Mouse (Mus musculus): ENCODE data around the gene Art5. TPM values are rescaled to one million over a fixed set of nuclear protein-coding genes. Genes with fewer than 3 reads are reported as not detected.
A peak's percentile ranks its signal among the peaks of the same experiment; 100 is the strongest.

Art5 gene
- polyA plus RNA-seq, 1 experiment from 2014 or later: 0.46 TPM

GRCm38 (mm10) chr7:102099760-102100661 is 9.3 kb downstream of the Art5 start:
- WGBS: 5% methylated on average over 30 of the region's 30 CpGs
- H3K4me2 ChIP-seq (ENCODE audit: low read length): peak overlapping the region; percentile 67
- no peaks in the 10 kb centered on the region for H3K36me3 ChIP-seq (ENCODE audit: control insufficient read depth, insufficient read depth, low read length)
- H3K27ac ChIP-seq (ENCODE audit: low read depth): no peak overlapping the region
- H3K9ac ChIP-seq (ENCODE audit: low read length): 0 out of 2 replicates have a peak overlapping the region, but pooled peaks have one; percentile 20
- H3K4me1 ChIP-seq (replicated peaks; ENCODE audit: control insufficient read depth, insufficient read depth, low read length): peaks cover 10% of the 10 kb centered on the region
- ATAC-seq (replicated peaks; ENCODE audit: low FRiP score, low TSS enrichment, low read depth) (peak; percentile 75), DNase-seq (ENCODE audit: low spot score) (peak; percentile 70)
- H3K9me3 ChIP-seq (ENCODE audit: control insufficient read depth, low read length): no peaks in the 10 kb centered on the region
- peak overlapping the region; percentile 26 for H3K4me3 ChIP-seq (ENCODE audit: low read depth, low read length)
- H3K27me3 ChIP-seq (replicated peaks; ENCODE audit: control insufficient read depth, insufficient read depth, low read length): no peaks in the 10 kb centered on the region

DNA sequence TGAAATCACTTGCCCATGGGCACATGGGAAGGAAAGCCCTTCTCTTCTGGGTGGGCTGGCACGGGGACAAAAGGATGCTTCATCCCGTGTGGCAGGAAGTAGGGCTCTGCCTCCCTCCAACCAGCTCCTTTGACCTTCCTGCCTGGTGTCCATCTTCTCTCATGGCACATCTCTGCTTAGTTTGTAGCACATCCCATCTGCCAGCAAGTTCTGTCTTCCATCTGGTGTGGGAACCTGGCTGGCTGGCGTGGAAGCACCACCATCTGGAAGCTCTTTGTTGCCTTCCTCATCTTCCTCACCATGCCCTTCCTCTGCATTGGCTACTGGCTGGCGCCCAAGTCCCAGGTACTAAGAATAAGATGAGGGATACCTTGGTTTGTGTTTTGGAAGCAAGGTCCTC is 22.0 kb downstream of the Art5 start:
- no peaks in the 10 kb centered on the region for H3K9me3 ChIP-seq (ENCODE audit: control insufficient read depth, low read length)
- no peak overlapping the region for H3K27ac ChIP-seq (ENCODE audit: low read depth)
- no peak overlapping the region for H3K4me2 ChIP-seq (ENCODE audit: low read length)
- H3K4me1 ChIP-seq (replicated peaks; ENCODE audit: control insufficient read depth, insufficient read depth, low read length): no peaks in the 10 kb centered on the region
- DNase-seq (ENCODE audit: low spot score): no peak
- H3K27me3 ChIP-seq (replicated peaks; ENCODE audit: control insufficient read depth, insufficient read depth, low read length): no peaks in the 10 kb centered on the region
- peaks cover 20% of the 10 kb centered on the region for H3K36me3 ChIP-seq (ENCODE audit: control insufficient read depth, insufficient read depth, low read length)
- H3K9ac ChIP-seq (ENCODE audit: low read length): no peak overlapping the region
- WGBS: 75% methylated on average over 4 of the region's 4 CpGs
- ATAC-seq (replicated peaks; ENCODE audit: low FRiP score, low TSS enrichment, low read depth): no peak
- H3K4me3 ChIP-seq (ENCODE audit: low read depth, low read length): no peak overlapping the region

- H3K27ac ChIP-seq (ENCODE audit: low read depth): no peak overlapping the region
- peaks cover 50% of the 10 kb centered on the region for H3K36me3 ChIP-seq (ENCODE audit: control insufficient read depth, insufficient read depth, low read length)
- ATAC-seq (replicated peaks; ENCODE audit: low FRiP score, low TSS enrichment, low read depth) (no peak), DNase-seq (ENCODE audit: low spot score) (no peak)
- H3K27me3 ChIP-seq (replicated peaks; ENCODE audit: control insufficient read depth, insufficient read depth, low read length): no peaks in the 10 kb centered on the region
- H3K4me3 ChIP-seq (ENCODE audit: low read depth, low read length): no peak overlapping the region
- no peaks in the 10 kb centered on the region for H3K4me1 ChIP-seq (replicated peaks; ENCODE audit: control insufficient read depth, insufficient read depth, low read length)
- 83% methylated on average over 26 of the region's 26 CpGs for whole genome bisulfite sequencing
- H3K9ac ChIP-seq (ENCODE audit: low read length): no peak overlapping the region
- no peaks in the 10 kb centered on the region for H3K9me3 ChIP-seq (ENCODE audit: control insufficient read depth, low read length)
- no peak overlapping the region for H3K4me2 ChIP-seq (ENCODE audit: low read length)
Observed at GRCm38 (mm10) chr7:102084041-102084696, 25.1 kb downstream of the Art5 start.

GRCm38 (mm10) chr7:102082816-102083215 is 26.5 kb downstream of the Art5 start, which contains the start of gene Trpc2:
TSS of gene Trpc2 (plus strand) at chr7:102083116.
- H3K9me3 ChIP-seq (ENCODE audit: control insufficient read depth, low read length): no peaks in the 10 kb centered on the region
- no peak within 1 kb of the TSS for H3K4me2 ChIP-seq (ENCODE audit: low read length)
- H3K27ac ChIP-seq (ENCODE audit: low read depth): no peak within 1 kb of the TSS
- peaks cover 59% of the 10 kb centered on the region for H3K36me3 ChIP-seq (ENCODE audit: control insufficient read depth, insufficient read depth, low read length)
- ATAC-seq (replicated peaks; ENCODE audit: low FRiP score, low TSS enrichment, low read depth) (no peak), DNase-seq (ENCODE audit: low spot score) (no peak)
- no peak within 1 kb of the TSS for H3K4me3 ChIP-seq (ENCODE audit: low read depth, low read length)
- no peaks in the 10 kb centered on the region for H3K27me3 ChIP-seq (replicated peaks; ENCODE audit: control insufficient read depth, insufficient read depth, low read length)
- H3K4me1 ChIP-seq (replicated peaks; ENCODE audit: control insufficient read depth, insufficient read depth, low read length): no peaks in the 10 kb centered on the region
- 87% methylated on average over 5 of the region's 5 CpGs for WGBS
- no peak within 1 kb of the TSS for H3K9ac ChIP-seq (ENCODE audit: low read length)

DNA sequence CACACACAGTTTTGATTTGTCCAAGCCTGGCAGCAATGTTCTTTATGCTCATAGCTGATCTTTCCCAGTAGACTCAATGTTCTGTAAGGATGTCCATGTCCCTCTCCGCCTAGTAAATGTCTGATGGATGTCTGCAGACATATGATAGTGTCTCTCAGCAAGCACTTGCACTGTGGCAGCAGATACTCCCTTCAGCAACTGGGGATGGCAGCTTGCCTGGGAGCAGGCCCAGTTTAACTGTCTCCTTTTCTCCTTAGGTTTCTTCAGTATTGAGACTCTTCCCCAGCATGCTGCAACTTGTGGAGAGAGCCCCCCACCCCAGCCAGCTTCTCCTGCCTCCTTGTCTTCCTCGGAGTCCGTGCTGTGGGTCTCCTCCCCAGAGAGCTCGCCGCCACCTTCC is 27.5 kb downstream of the Art5 start:
- Histone ChIP-seq H3K9me3 (ENCODE audit: control insufficient read depth, low read length) (no peaks in the 10 kb centered on the region), H3K4me1 (replicated peaks; ENCODE audit: control insufficient read depth, insufficient read depth, low read length) (no peaks in the 10 kb centered on the region), H3K4me3 (ENCODE audit: low read depth, low read length) (no peak overlapping the region), H3K27ac (ENCODE audit: low read depth) (no peak overlapping the region), H3K27me3 (replicated peaks; ENCODE audit: control insufficient read depth, insufficient read depth, low read length) (no peaks in the 10 kb centered on the region), H3K9ac (ENCODE audit: low read length) (no peak overlapping the region), H3K36me3 (ENCODE audit: control insufficient read depth, insufficient read depth, low read length) (peaks cover 69% of the 10 kb centered on the region), H3K4me2 (ENCODE audit: low read length) (no peak overlapping the region)
- DNase-seq (ENCODE audit: low spot score) (no peak), ATAC-seq (replicated peaks; ENCODE audit: low FRiP score, low TSS enrichment, low read depth) (no peak)
- WGBS: 97% methylated on average over 5 of the region's 5 CpGs

- no peaks in the 10 kb centered on the region for H3K9me3 ChIP-seq (ENCODE audit: control insufficient read depth, low read length)
- no peaks in the 10 kb centered on the region for H3K27me3 ChIP-seq (replicated peaks; ENCODE audit: control insufficient read depth, insufficient read depth, low read length)
- H3K9ac ChIP-seq (ENCODE audit: low read length): no peak overlapping the region
- H3K27ac ChIP-seq (ENCODE audit: low read depth): no peak overlapping the region
- no peak overlapping the region for H3K4me2 ChIP-seq (ENCODE audit: low read length)
- H3K4me1 ChIP-seq (replicated peaks; ENCODE audit: control insufficient read depth, insufficient read depth, low read length): no peaks in the 10 kb centered on the region
- WGBS: 82% methylated on average over 8 of the region's 8 CpGs
- no peak for ATAC-seq (replicated peaks; ENCODE audit: low FRiP score, low TSS enrichment, low read depth)
- H3K36me3 ChIP-seq (ENCODE audit: control insufficient read depth, insufficient read depth, low read length): peaks cover 84% of the 10 kb centered on the region
- H3K4me3 ChIP-seq (ENCODE audit: low read depth, low read length): no peak overlapping the region
- no peak for DNase-seq (ENCODE audit: low spot score)
Observed at GRCm38 (mm10) chr7:102080311-102080710, 29.0 kb downstream of the Art5 start.

DNA sequence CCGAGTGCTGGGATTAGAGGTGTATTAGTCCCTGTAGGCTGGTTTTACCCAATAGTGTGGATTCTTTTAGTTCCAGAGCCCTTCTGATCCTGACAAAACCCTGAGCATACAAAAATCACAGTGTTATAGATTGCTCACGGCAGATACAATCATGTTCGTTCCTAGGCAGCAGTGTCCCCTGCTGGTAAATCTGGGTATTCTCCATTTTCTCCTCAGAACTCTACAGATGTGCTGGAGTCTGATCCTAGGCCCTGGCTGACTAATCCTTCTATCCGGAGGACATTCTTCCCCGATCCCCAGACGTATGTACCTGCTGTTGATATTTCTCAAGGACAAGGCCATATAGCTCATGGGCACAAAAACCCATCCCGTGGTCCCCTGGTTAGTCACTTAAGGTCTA is 30.8 kb downstream of the Art5 start:
- Histone ChIP-seq H3K9ac (ENCODE audit: low read length) (no peak overlapping the region), H3K4me1 (replicated peaks; ENCODE audit: control insufficient read depth, insufficient read depth, low read length) (no peaks in the 10 kb centered on the region), H3K4me2 (ENCODE audit: low read length) (no peak overlapping the region), H3K27ac (ENCODE audit: low read depth) (no peak overlapping the region), H3K9me3 (ENCODE audit: control insufficient read depth, low read length) (no peaks in the 10 kb centered on the region), H3K36me3 (ENCODE audit: control insufficient read depth, insufficient read depth, low read length) (peaks cover 93% of the 10 kb centered on the region), H3K27me3 (replicated peaks; ENCODE audit: control insufficient read depth, insufficient read depth, low read length) (no peaks in the 10 kb centered on the region), H3K4me3 (ENCODE audit: low read depth, low read length) (no peak overlapping the region)
- DNase-seq (ENCODE audit: low spot score): no peak
- 72% methylated on average over 7 of the region's 7 CpGs for whole genome bisulfite sequencing
- ATAC-seq (replicated peaks; ENCODE audit: low FRiP score, low TSS enrichment, low read depth): 0 out of 2 replicates have a peak, but pooled peaks have one; percentile 45

GRCm38 (mm10) chr7:102076714-102077296 is 32.5 kb downstream of the Art5 start:
- Histone ChIP-seq H3K36me3 (ENCODE audit: control insufficient read depth, insufficient read depth, low read length) (peaks cover 93% of the 10 kb centered on the region), H3K4me3 (ENCODE audit: low read depth, low read length) (no peak overlapping the region), H3K4me1 (replicated peaks; ENCODE audit: control insufficient read depth, insufficient read depth, low read length) (no peaks in the 10 kb centered on the region), H3K27ac (ENCODE audit: low read depth) (no peak overlapping the region), H3K9ac (ENCODE audit: low read length) (no peak overlapping the region), H3K4me2 (ENCODE audit: low read length) (no peak overlapping the region), H3K27me3 (replicated peaks; ENCODE audit: control insufficient read depth, insufficient read depth, low read length) (no peaks in the 10 kb centered on the region), H3K9me3 (ENCODE audit: control insufficient read depth, low read length) (no peaks in the 10 kb centered on the region)
- 82% methylated on average over 7 of the region's 7 CpGs for WGBS
- no peak for DNase-seq (ENCODE audit: low spot score)
- ATAC-seq (replicated peaks; ENCODE audit: low FRiP score, low TSS enrichment, low read depth): 0 out of 2 replicates have a peak, but pooled peaks have one; percentile 45
